Mouse (Mus musculus) heart, adult 2 months (tissue): ENCODE measurements at regions not wholly inside any gene's neighbourhood (a gene's known extent, or its start where the extent isn't known, plus 50 kb on each side); places are given as distances from the start of the nearest gene placed in this dataset.

Source experiments
- DNase-seq, 2 experiments: peaks; one replicate each; pipeline ENCODE4 v3.0.0; 2021
- H3K27ac ChIP-seq: fragments of 200-600 bp; 2 replicates; pipeline ENCODE4 v1.8.1; 2022
- H3K27me3 ChIP-seq: fragments of 200-500 bp; 2 replicates; pipeline ENCODE4 v1.6.1; 2012; ENCODE audit warnings: mild to moderate bottlenecking, low read length, inconsistent platforms, mixed read lengths; ENCODE audit not compliant: control insufficient read depth, insufficient read depth
- H3K36me3 ChIP-seq: fragments of 200-500 bp; 2 replicates; pipeline ENCODE4 v1.6.1; 2012; ENCODE audit warnings: low read length, inconsistent platforms; ENCODE audit not compliant: control insufficient read depth, insufficient read depth
- H3K4me1 ChIP-seq: fragments of 200-500 bp; 2 replicates; pipeline ENCODE4 v1.6.1; 2011; ENCODE audit warnings: low read length; ENCODE audit not compliant: control insufficient read depth, insufficient read depth
- H3K4me3 ChIP-seq: fragments of 200-600 bp; 2 replicates; pipeline ENCODE4 v1.8.1; 2022
- H3K79me2 ChIP-seq: fragments of 200-500 bp; replicated peaks from 2 replicates; pipeline ENCODE4 v1.6.1; 2012; ENCODE audit warnings: mild to moderate bottlenecking, inconsistent platforms, low read length, moderate library complexity, mixed read lengths; ENCODE audit not compliant: control insufficient read depth, insufficient read depth
- H3K9ac ChIP-seq: fragments of 200-500 bp; 2 replicates; pipeline ENCODE4 v1.6.1; 2012; ENCODE audit warnings: low read depth, mild to moderate bottlenecking, control low read depth, inconsistent platforms, low read length, mixed read lengths
- CTCF ChIP-seq: fragments of 200-600 bp; IDR thresholded peaks from 2 replicates; pipeline ENCODE4 v1.8.1; 2022; ENCODE audit warnings: antibody characterized with exemption, mild to moderate bottlenecking, moderate library complexity
- EP300 ChIP-seq: fragments of 200-500 bp; IDR thresholded peaks from 2 replicates; pipeline ENCODE4 v1.6.1; 2011; ENCODE audit warnings: low read depth, low read length, control low read depth; ENCODE audit not compliant: insufficient read depth
- POLR2A ChIP-seq: fragments of 200-500 bp; IDR thresholded peaks from 2 replicates; pipeline ENCODE4 v1.6.1; 2011; ENCODE audit warnings: mild to moderate bottlenecking, low read depth, low read length, control low read depth; ENCODE audit not compliant: insufficient read depth
- WGBS: fragments of 180-500 bp; shearing (Covaris S2); methylation state at CpG from one replicate; pipeline ENCODE4 v1.1.7; 2018; 5-methylcytosine and 5-hydroxymethylcytosine counted together
- intact Hi-C: fragments of 180-260 bp; cut with DNase I; formaldehyde crosslinking; loops from one replicate; pipeline ENCODE4 v1.15.1; 2025

DNA sequence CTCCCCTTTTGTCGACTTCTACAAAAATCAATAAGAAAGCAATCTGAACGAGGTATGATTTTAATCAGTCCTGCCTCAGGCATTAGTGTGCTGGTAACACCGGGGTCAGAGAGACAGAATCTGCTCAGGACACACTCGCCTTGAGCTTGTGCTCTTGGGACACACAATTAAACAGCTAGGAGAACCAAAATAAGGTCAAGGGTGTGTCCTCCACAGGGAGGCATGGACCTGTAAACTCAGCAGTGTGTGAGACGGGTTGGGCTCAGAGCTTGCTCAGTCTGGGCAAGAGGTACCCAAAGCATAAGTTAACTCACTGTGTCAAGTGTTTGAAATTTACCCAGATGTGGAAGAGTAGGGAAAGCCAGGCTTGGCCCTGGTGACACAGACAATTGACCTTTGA, 107.9 kb upstream of the Dapk1 start:
- Histone ChIP-seq H3K79me2 (no peaks in the 10 kb centered on the region), H3K4me1 (no peaks in the 10 kb centered on the region; the same call in 1 of the 2 replicates), H3K9ac (no peak overlapping the region), H3K27ac (no peak overlapping the region), H3K27me3 (no peaks in the 10 kb centered on the region), H3K36me3 (no peaks in the 10 kb centered on the region), H3K4me3 (no peak overlapping the region)
- whole genome bisulfite sequencing, result 83% methylated on average over 5 of the region's 5 CpGs
- no peak for DNase-seq
- intact Hi-C loops, result no loop called here
- TF ChIP-seq POLR2A (no peak), EP300 (no peak), CTCF (no peak)

DNA sequence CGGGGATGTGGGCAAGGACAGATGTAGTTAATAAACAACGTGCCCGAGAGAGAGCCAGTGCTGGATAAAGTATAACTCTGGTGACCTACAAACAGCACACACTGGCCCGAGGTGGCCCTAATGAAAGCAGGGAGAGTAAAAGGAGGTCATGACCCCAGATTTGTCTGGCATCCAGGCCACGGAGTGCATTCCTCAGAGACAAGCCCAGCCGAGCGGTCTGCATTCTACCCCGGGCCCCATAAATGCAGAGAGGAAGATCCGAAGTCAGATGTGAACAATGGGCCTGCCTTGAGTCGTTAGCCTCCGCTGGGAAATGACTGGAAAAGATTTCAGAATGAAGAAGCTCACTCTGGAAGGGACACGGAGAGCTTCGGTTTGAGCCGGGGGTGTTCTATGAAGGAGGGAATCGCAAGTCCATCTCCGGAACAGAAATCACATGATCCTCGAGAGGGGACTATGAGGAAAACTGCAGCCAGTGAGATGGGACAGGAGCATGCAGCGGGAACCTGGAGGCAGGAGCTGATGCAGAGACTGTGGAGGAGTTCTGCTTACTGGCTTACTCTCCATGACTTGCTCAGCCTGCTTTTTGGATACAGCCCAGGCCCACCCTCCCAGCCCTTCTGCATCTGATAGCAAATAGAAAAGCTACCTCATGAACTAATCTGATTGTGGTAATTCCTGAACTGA, 103.9 kb upstream of the Dapk1 start:
- no peak overlapping the region for H3K27ac ChIP-seq
- no peak overlapping the region for H3K9ac ChIP-seq
- no peaks in the 10 kb centered on the region for H3K79me2 ChIP-seq
- no peaks in the 10 kb centered on the region for H3K27me3 ChIP-seq
- intact Hi-C loops, result no loop called here
- no peaks in the 10 kb centered on the region for H3K36me3 ChIP-seq
- DNase-seq, result peak in 1 of 2 experiments; percentile 18
- 45% methylated on average over 18 of the region's 18 CpGs for WGBS
- no peak for TF ChIP-seq EP300
- no peak for TF ChIP-seq POLR2A
- TF ChIP-seq CTCF, result no peak
- H3K4me1 ChIP-seq, result no peaks in the 10 kb centered on the region
- H3K4me3 ChIP-seq, result no peak overlapping the region

DNA sequence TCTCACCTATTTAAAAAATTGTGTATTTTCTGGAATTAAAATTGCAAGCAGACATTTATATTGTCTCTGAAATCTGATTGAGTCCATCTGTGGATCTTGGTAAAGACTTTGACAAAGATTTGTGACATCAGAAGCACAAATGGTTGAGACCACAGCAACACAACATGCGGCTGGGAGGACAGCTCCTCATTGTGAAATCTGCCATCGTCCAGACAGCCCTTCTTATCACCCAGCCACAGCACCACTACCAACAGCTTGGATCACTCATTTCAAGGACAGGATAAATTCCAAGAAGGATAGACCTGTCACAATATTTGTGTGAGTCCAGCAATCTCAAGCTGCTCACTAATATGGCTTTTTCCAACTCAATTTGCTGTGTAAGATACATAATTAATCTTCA, 97.6 kb upstream of the Dapk1 start:
- Histone ChIP-seq H3K4me3 (no peak overlapping the region), H3K9ac (no peak overlapping the region), H3K79me2 (no peaks in the 10 kb centered on the region), H3K36me3 (no peaks in the 10 kb centered on the region), H3K27ac (no peak overlapping the region), H3K27me3 (no peaks in the 10 kb centered on the region), H3K4me1 (0 out of 2 replicates have a peak, but pooled peaks cover 1% of the 10 kb centered on the region)
- DNase-seq, result peak in 1 of 2 experiments; percentile 17
- intact Hi-C loops, result no loop called here
- WGBS, result 51% methylated on average over 2 of the region's 2 CpGs
- TF ChIP-seq POLR2A (no peak), EP300 (no peak)

DNA sequence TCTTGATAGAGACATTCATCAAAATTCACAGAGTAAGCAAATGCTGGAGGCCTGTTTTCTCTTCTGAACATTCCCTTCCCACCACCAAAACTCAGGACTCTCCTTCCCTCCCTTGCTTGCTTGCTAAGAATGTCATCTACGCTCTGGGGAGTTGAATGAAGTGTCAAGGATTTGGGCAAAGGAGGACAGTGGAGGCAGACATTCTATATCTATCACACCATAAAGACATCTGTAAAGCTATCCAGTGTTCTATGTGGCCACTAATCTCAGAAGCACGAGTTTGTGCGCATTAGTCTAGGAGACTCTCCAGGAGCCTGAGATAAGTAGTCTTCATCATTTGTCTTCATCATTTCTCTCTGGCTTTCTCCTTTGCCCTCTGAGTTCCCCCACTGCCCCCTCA, 94.1 kb upstream of the Dapk1 start:
- WGBS, result 72% methylated on average over 3 of the region's 3 CpGs

DNA sequence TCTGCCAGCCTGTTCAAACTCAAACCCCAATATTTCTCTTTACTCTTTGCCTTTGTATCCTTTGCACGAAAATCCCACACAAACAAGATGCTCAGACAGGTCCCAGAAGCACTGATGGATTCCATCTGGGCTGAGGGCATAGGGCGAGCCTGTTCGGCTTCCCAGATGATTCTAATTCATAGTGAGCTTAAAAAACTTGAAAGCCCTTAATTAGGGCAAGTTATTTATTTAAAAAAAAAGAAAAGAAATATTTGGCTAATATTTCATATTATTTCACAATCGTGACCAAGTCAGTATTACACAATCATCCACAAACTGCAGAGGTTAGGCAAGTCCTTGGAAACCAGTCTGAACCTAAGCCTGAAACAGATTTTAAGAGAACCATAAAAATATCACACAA, 93.7 kb upstream of the Dapk1 start:
- WGBS, result 66% methylated on average over 4 of the region's 4 CpGs
- H3K4me3 ChIP-seq, result no peak overlapping the region
- TF ChIP-seq CTCF (no peak), EP300 (0 out of 2 replicates have a peak, but pooled peaks have one; percentile 11), POLR2A (no peak)

More for the DNA sequence above, 94.1 kb upstream of the Dapk1 start:
- Histone ChIP-seq H3K9ac (no peak overlapping the region), H3K36me3 (no peaks in the 10 kb centered on the region), H3K27me3 (no peaks in the 10 kb centered on the region), H3K4me3 (no peak overlapping the region), H3K27ac (peak overlapping the region; percentile 47), H3K4me1 (0 out of 2 replicates have a peak, but pooled peaks cover 1% of the 10 kb centered on the region), H3K79me2 (no peaks in the 10 kb centered on the region)
- intact Hi-C loops, result no loop called here
- TF ChIP-seq CTCF (no peak), EP300 (no peak), POLR2A (no peak)
- no peak for DNase-seq

DNA sequence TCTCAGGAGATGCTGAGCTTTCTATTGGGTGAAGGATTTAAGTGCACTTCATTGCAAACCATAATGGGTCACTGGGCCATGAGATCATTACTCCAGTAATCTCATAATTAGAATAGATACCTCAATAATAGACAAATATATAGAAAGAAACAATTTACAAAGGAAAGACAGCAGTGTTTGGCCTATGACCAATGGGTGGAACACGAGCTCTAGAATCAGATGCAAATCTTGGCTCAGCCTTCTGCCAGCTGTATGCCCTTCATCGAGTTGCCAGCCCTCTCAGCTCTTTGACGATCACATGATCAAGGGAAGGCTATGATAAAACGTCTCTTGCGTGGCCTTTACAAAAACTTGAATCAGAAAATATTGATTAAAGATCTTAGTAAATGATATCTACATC, 92.9 kb upstream of the Dapk1 start:
- TF ChIP-seq EP300, result no peak
- TF ChIP-seq POLR2A, result no peak
- no peak for TF ChIP-seq CTCF
- intact Hi-C loops, result no loop called here
- Histone ChIP-seq H3K4me1 (0 out of 2 replicates have a peak, but pooled peaks cover 1% of the 10 kb centered on the region), H3K27me3 (no peaks in the 10 kb centered on the region), H3K79me2 (no peaks in the 10 kb centered on the region), H3K4me3 (no peak overlapping the region), H3K27ac (peak overlapping the region; percentile 27), H3K36me3 (no peaks in the 10 kb centered on the region), H3K9ac (no peak overlapping the region)
- no peak for DNase-seq
- 68% methylated on average over 5 of the region's 5 CpGs for WGBS

More for the DNA sequence above, 93.7 kb upstream of the Dapk1 start:
- DNase-seq, result peak; percentile 55 to 62
- intact Hi-C loops, result no loop called here
- Histone ChIP-seq H3K9ac (no peak overlapping the region), H3K79me2 (no peaks in the 10 kb centered on the region), H3K27ac (peak overlapping the region; percentile 47), H3K4me1 (0 out of 2 replicates have a peak, but pooled peaks cover 1% of the 10 kb centered on the region), H3K36me3 (no peaks in the 10 kb centered on the region), H3K27me3 (no peaks in the 10 kb centered on the region)
